Mouse (Mus musculus): ENCODE measurements at regions not wholly inside any gene's neighbourhood (a gene's known extent, or its start where the extent isn't known, plus 50 kb on each side); places are given as distances from the start of the nearest gene placed in this dataset.

DNA sequence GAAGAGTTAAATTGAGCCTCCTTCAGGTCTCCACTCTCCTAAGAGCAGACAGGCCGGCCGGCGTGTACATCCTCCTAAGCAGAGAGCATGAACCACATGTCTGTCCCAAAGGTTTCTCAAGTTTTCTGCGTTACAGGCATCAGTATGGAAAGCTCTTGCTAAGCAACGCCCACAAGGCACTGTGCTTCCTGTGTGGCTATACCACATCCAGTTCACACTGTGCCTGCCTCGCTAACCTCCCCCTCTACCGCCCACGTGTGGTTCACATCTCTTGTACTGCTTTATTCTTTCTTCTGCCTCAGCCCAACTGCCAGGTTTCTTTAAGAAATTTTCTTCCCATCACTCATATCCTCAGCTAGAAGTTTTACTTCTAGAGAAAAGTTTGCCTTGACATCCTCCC lies 118.5 kb downstream of the Tmem114 start:
- no peaks in the 10 kb centered on the region for H3K4me1 ChIP-seq (replicated peaks; ENCODE audit: control insufficient read depth, insufficient read depth)
- no peak for ATAC-seq (ENCODE audit: low FRiP score, low TSS enrichment)
- DNase-seq (ENCODE audit: low spot score) = no peak
- H3K27me3 ChIP-seq (ENCODE audit: control insufficient read depth, insufficient read depth, low read length) = no peaks in the 10 kb centered on the region
- no peak overlapping the region for H3K4me3 ChIP-seq (ENCODE audit: low read depth, low read length)
- H3K27ac ChIP-seq (replicated peaks) = no peak overlapping the region
- whole genome bisulfite sequencing = 73% methylated on average over 8 of the region's 8 CpGs
- H3K36me3 ChIP-seq (ENCODE audit: control insufficient read depth, insufficient read depth, low read length) = no peaks in the 10 kb centered on the region
- TF ChIP-seq CTCF (IDR thresholded peaks at IDR 0.05; ENCODE audit: low read depth) (no peak), EP300 (optimal IDR thresholded peaks at IDR 0.05) (no peak)
- no peaks in the 10 kb centered on the region for H3K9me3 ChIP-seq (ENCODE audit: control insufficient read depth, low read length)
- H3K9ac ChIP-seq (ENCODE audit: low read length) = no peak overlapping the region
- H3K4me2 ChIP-seq (replicated peaks; ENCODE audit: low read depth) = no peak overlapping the region
